Mouse (Mus musculus): ENCODE measurements at regions not wholly inside any gene's neighbourhood (a gene's known extent, or its start where the extent isn't known, plus 50 kb on each side); places are given as distances from the start of the nearest gene placed in this dataset.

DNA sequence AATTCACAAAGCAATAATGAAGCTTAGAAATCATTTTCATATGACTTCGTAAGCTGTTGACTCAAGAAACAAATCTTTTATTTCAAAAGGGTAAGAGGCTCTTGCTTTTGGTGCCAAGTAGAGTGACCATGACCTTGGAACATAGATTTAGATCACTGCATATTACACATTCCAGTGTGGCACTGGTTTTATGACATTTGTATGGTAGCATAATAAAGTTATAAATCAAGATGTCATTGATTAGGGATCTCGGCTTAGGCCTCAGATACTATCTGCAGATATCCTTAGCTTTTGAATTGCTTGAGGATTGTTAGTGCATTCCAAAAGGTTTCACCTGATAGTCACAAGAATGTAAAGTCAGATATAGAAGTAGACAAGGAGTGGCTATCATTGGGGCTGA is 169.1 kb downstream of the Fam198b start:
- Histone ChIP-seq H3K4me3 (ENCODE audit: insufficient read depth in 1 of 2, low read depth in 1 of 2, low read length in 2 of 2, poor library complexity in 1 of 2, severe bottlenecking in 1 of 2) (no peak overlapping the region), H3K36me3 (ENCODE audit: control insufficient read depth, insufficient read depth, low read length, poor library complexity, severe bottlenecking) (no peaks in the 10 kb centered on the region), H3K9me3 (ENCODE audit: control insufficient read depth, insufficient read depth, low read depth, low read length) (no peaks in the 10 kb centered on the region), H3K27ac (ENCODE audit: insufficient read depth, low read depth, low read length, poor library complexity, severe bottlenecking) (no peak overlapping the region), H3K9ac (ENCODE audit: insufficient read depth, low read depth, low read length, poor library complexity, severe bottlenecking) (no peak overlapping the region), H3K4me1 (ENCODE audit: control insufficient read depth in 2 of 2, insufficient read depth in 2 of 2, low read length in 2 of 2, poor library complexity in 1 of 2) (no peaks in the 10 kb centered on the region)
- in situ Hi-C loops (cut with MboI; ENCODE audit: low sequenced_read_pairs in 2 of 2, unreplicated experiment in 2 of 2): loop anchor here (10.0 to 25.0 kb wide), 2 partner anchors 166 to 179 kb away; partner anchors contain the start of gene Fam198b (in 1 of the 2)
- no peak for TF ChIP-seq CHD2 (IDR thresholded peaks at IDR 0.05; ENCODE audit: low read depth, low read length)
- TF ChIP-seq ZC3H11A (IDR thresholded peaks at IDR 0.05; ENCODE audit: borderline replicate concordance, low read depth, low read length): no peak
- TF ChIP-seq HCFC1 (IDR thresholded peaks at IDR 0.05; ENCODE audit: borderline replicate concordance, insufficient read depth, low read length): no peak
- no peak for TF ChIP-seq MAFK (IDR thresholded peaks at IDR 0.05; ENCODE audit: insufficient read depth, low read depth, low read length)
- no peak for TF ChIP-seq ZNF384 (IDR thresholded peaks at IDR 0.05; ENCODE audit: low read depth, low read length)
- no peak for DNase-seq (ENCODE audit: low read depth, low spot score)

DNA sequence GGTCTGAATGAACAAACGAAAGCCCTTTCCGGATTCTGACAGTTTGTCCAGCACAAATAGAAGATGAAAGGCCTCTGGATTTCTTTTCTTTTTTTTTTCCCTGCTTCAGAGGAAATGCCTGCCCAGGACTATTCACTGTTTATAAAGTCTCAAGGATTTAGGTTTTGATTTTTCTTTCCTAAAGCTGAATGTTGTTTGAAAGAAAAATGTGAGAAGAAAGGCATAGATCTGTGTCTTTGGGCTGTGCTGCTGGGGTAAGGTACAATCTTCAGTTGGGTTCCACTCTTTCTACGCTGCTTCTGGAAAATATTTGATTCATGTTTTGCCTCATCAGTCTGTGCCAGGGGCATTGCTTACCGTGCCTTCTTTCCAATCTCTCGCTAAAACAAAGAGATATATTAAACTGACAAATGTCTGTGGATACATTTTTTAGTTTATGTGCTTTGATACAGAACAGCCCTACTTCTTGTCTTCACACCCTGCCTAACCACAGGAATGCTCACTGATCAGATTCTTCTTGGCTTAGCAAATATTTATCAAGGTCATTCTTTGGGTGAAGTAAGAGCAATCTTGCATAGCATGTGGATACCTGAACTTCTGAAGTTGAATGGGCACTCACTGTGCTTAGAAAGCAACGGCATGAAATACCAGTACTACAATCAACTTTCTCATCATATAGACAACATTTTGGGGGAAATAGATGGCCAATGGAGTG is 172.5 kb downstream of the Fam198b start:
- Histone ChIP-seq H3K4me3 (ENCODE audit: insufficient read depth in 1 of 2, low read depth in 1 of 2, low read length in 2 of 2, poor library complexity in 1 of 2, severe bottlenecking in 1 of 2) (no peak overlapping the region), H3K4me1 (ENCODE audit: control insufficient read depth in 2 of 2, insufficient read depth in 2 of 2, low read length in 2 of 2, poor library complexity in 1 of 2) (no peaks in the 10 kb centered on the region), H3K36me3 (ENCODE audit: control insufficient read depth, insufficient read depth, low read length, poor library complexity, severe bottlenecking) (no peaks in the 10 kb centered on the region), H3K27ac (ENCODE audit: insufficient read depth, low read depth, low read length, poor library complexity, severe bottlenecking) (no peak overlapping the region), H3K9ac (ENCODE audit: insufficient read depth, low read depth, low read length, poor library complexity, severe bottlenecking) (no peak overlapping the region), H3K9me3 (ENCODE audit: control insufficient read depth, insufficient read depth, low read depth, low read length) (no peaks in the 10 kb centered on the region)
- DNase-seq (ENCODE audit: low read depth, low spot score): no peak
- in situ Hi-C loops (cut with MboI; ENCODE audit: low sequenced_read_pairs in 2 of 2, unreplicated experiment in 2 of 2): loop anchor here (10.0 to 25.0 kb wide), 2 partner anchors 169 to 182 kb away; partner anchors contain the start of gene Fam198b (in 1 of the 2)
- TF ChIP-seq CHD2 (IDR thresholded peaks at IDR 0.05; ENCODE audit: low read depth, low read length) (no peak), ZC3H11A (IDR thresholded peaks at IDR 0.05; ENCODE audit: borderline replicate concordance, low read depth, low read length) (no peak), MAFK (IDR thresholded peaks at IDR 0.05; ENCODE audit: insufficient read depth, low read depth, low read length) (no peak), HCFC1 (IDR thresholded peaks at IDR 0.05; ENCODE audit: borderline replicate concordance, insufficient read depth, low read length) (no peak), ZNF384 (IDR thresholded peaks at IDR 0.05; ENCODE audit: low read depth, low read length) (no peak)

DNA sequence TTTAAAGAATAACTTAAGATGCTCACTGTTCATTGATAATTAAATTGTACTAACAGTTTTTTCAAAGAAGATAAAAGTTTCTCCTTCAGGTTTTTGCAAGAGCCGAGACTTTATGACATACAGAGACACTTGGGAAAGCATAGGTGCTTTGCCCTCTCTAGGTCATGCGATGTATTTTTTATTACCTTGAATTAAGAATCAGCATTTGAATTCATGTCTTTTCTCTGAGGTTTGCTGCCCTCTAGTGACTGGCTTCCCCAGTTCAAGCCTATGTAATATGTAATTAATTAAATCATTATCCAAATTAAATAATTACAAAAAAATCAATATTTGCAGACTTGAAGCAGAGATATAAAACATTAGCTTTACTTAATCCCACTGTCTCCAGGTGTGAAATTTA is 174.4 kb downstream of the Fam198b start:
- Histone ChIP-seq H3K36me3 (ENCODE audit: control insufficient read depth, insufficient read depth, low read length, poor library complexity, severe bottlenecking) (no peaks in the 10 kb centered on the region), H3K4me3 (ENCODE audit: insufficient read depth in 1 of 2, low read depth in 1 of 2, low read length in 2 of 2, poor library complexity in 1 of 2, severe bottlenecking in 1 of 2) (no peak overlapping the region), H3K27ac (ENCODE audit: insufficient read depth, low read depth, low read length, poor library complexity, severe bottlenecking) (no peak overlapping the region), H3K4me1 (ENCODE audit: control insufficient read depth in 2 of 2, insufficient read depth in 2 of 2, low read length in 2 of 2, poor library complexity in 1 of 2) (no peaks in the 10 kb centered on the region), H3K9me3 (ENCODE audit: control insufficient read depth, insufficient read depth, low read depth, low read length) (no peaks in the 10 kb centered on the region), H3K9ac (ENCODE audit: insufficient read depth, low read depth, low read length, poor library complexity, severe bottlenecking) (no peak overlapping the region)
- peak; percentile 2 for DNase-seq (ENCODE audit: low read depth, low spot score)
- in situ Hi-C loops (cut with MboI; ENCODE audit: low sequenced_read_pairs in 2 of 2, unreplicated experiment in 2 of 2): loop anchor here (10.0 to 25.0 kb wide), 2 partner anchors 171 to 184 kb away; partner anchors contain the start of gene Fam198b (in 1 of the 2)
- no peak for TF ChIP-seq MAFK (IDR thresholded peaks at IDR 0.05; ENCODE audit: insufficient read depth, low read depth, low read length)
- TF ChIP-seq CHD2 (IDR thresholded peaks at IDR 0.05; ENCODE audit: low read depth, low read length): no peak

DNA sequence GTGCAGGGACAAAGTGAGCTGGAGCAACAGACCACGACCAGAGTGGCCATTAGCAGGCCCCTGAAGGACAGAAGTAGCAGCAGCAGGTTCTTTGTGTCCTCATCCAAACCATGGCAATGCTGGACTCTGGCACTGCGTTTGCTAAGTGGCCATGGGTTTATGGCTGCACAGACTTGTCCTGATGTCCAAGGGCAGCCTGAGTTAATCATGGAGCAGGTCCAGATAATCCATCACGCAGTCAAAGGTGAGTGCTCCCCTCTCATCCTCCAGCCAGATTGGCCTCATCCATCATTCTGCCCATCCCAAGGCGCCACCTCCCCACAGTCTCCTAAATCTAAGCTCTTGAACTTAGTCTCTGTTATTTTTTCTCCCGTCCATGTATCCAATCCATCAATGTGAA is 186.4 kb downstream of the Fam198b start:
- Histone ChIP-seq H3K4me1 (ENCODE audit: control insufficient read depth in 2 of 2, insufficient read depth in 2 of 2, low read length in 2 of 2, poor library complexity in 1 of 2) (no peaks in the 10 kb centered on the region), H3K9me3 (ENCODE audit: control insufficient read depth, insufficient read depth, low read depth, low read length) (no peaks in the 10 kb centered on the region), H3K4me3 (ENCODE audit: insufficient read depth in 1 of 2, low read depth in 1 of 2, low read length in 2 of 2, poor library complexity in 1 of 2, severe bottlenecking in 1 of 2) (no peak overlapping the region), H3K36me3 (ENCODE audit: control insufficient read depth, insufficient read depth, low read length, poor library complexity, severe bottlenecking) (no peaks in the 10 kb centered on the region), H3K27ac (ENCODE audit: insufficient read depth, low read depth, low read length, poor library complexity, severe bottlenecking) (no peak overlapping the region), H3K9ac (ENCODE audit: insufficient read depth, low read depth, low read length, poor library complexity, severe bottlenecking) (no peak overlapping the region)
- TF ChIP-seq ZC3H11A (IDR thresholded peaks at IDR 0.05; ENCODE audit: borderline replicate concordance, low read depth, low read length) (no peak), ZNF384 (IDR thresholded peaks at IDR 0.05; ENCODE audit: low read depth, low read length) (no peak), MAFK (IDR thresholded peaks at IDR 0.05; ENCODE audit: insufficient read depth, low read depth, low read length) (no peak), HCFC1 (IDR thresholded peaks at IDR 0.05; ENCODE audit: borderline replicate concordance, insufficient read depth, low read length) (no peak), CHD2 (IDR thresholded peaks at IDR 0.05; ENCODE audit: low read depth, low read length) (no peak)
- in situ Hi-C loops (cut with MboI; ENCODE audit: low sequenced_read_pairs in 2 of 2, unreplicated experiment in 2 of 2): loop anchor here in 1 of 2 experiments (25.0 kb wide), 1 partner anchor 183 kb away; the partner anchor contains the start of gene Fam198b
- no peak for DNase-seq (ENCODE audit: low read depth, low spot score)
